Mouse (Mus musculus) heart, adult 9 months (tissue): Measurements from ENCODE around the gene Polr2b.

ENCODE experiments used
- DNase-seq, 2 experiments: peaks; one replicate each; pipeline ENCODE4 v3.0.0; 2022; ENCODE audit warnings: low spot score in 2 of 2

Polr2b gene

DNA sequence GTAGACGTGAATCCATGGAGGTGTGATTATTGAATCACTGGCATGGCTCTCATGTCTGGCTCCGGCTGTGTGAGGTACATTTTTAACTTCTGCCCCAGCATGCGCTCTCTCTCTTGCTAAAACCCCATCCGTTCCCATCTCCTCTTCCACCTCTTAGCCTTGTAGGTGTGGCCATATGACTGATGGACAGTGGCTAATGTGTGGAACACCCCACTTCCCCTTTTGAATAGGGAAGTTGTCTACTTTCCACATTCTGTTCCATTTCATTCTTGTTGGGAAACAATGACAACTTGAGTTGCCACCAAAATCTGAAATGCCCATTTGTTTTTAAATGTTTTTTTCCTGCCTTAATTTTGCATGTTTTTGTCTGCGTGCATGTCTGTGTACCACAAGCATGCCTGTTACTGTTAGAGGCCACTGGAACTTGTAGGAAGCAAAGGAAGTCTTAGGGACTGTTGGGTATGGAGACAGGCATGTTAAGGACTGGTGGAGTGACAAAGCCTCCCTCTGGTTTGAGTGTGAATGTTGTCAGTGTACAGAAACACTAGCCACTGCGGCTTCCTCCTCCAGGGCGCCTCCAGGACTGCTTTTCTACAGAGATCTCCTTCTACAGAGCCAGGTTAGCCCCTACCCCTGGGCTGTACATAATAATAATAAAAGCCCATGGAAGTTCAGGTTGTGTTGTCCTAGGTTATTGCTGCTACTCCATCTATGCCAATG lies 17.0 kb upstream of the Polr2b start:
- peak in 1 of 2 experiments; percentile 13 for DNase-seq

DNA sequence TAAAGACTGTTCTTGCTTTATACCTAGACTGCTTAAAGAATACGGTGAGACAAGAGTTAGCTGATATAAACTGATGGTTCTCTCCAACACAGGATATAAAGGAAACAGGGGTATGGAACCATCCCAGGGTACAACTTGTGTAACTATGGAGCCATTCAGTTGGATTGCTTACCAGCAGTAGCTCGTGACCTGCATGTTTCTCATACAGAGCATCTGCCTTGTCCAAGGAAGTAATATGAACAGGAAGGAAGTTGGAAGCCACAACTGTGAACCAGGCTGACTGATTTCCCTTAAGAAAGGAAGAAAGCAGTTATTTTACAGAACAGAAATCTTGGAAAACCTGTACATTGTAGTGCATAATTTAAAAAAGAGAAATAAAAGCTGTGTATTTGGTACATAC lies 10.5 kb upstream of the Polr2b start:
- no peak for DNase-seq

DNA sequence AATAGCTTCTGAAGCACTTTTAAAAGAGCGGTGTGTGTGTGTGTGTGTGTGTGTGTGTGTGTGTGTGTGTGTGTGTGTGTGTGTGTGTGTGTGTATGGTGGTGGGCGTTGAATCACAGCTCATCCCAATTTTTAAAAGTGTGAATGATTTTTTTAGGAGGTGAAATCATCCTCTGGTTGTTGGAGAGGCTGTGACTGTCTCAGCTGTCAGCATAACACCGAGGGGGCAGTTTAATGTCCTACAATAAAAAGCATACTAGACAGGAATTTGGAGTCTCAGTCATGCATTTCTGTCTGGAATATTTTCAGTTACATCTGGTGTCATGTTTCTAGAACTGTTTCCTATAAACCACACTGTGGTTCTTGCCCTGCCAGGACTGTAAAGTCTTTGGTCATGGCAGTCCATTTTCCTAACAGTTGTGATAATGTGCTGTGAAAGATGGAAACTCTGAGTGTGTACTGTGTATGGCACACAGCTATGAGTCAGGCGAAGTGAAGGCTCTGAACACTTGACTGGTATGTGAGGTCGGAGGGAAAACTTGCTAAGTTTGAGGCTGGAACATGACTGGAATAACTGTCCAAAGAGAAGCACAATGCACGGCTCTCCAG lies 8.5 kb upstream of the Polr2b start:
- no peak for DNase-seq

DNA sequence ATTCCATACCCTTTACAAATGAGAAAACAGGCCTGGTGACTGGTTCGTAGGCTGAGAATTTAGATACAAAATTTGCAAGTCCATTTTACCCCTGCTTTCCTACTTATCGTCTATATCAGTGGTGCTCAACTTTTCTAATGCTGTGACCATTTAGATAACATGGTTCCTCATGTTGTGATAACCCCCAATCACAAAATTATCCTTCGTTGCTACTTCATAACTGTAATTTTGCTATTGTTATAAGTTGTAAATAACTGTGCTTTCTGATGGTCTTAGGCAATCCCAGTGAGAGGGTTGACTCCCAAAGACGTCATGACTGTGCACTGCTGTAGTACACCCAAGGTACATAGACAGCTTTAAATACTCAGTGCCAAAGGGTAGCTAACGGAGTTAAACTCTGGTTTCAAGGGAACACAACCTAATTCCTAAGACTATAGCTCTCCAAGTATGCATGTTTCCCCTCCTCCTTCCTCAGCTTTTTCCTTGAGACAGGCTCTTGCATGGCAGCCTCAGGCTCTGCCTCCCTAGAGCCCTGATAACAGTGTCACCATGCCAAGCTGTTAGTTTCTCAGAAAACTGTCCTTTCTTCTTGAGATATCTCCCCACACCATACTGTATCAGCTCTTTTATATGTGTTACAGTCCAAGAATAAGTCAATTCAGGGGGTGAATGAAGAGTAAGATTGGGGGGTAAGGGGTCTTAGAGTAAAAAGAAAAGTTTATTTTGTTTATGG lies 2.0 kb upstream of the Polr2b start:
- no peak for DNase-seq

DNA sequence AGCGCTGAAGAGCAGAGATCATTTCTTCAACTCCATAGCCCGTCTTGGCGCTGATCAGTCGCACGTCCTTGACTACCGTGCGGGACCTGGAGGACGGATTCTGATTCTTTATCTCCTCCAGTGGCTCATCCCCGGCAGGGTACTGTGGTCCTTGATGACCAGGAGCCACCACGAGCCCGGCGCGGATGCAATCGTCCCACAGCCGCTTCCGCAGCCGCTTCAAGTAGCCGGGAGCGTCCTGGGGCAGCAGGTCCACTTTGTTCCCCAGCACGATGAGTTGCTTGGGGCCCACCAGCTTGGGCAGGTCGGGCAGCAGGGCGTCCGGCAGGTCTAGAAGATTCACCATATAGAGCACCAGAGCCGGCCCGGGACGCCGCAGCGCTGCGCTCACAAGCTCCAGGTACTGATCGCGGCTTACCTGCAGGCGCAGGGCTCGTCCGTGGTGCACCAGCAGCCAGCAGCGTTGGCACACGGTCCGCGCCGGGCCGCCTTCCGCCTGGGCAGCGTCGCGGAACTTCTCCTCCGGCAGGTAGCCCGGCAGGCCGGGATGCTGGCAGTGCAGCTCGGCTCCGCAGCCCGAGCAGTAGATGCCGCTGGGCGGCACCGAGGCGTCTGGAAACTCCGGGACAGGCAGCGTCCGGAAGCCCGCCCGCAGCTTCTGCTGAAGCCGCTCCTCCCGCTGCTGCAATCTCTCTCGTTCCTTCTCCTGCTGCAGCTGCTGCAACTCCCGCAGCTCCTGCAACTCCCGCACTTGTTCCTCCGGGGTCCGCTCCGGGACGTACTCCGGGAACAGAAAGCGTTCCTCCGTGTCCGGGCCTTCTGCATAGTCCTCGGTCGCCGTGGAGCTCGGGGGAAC lies 668 bp upstream of the Polr2b start:
- DNase-seq = no peak

DNA sequence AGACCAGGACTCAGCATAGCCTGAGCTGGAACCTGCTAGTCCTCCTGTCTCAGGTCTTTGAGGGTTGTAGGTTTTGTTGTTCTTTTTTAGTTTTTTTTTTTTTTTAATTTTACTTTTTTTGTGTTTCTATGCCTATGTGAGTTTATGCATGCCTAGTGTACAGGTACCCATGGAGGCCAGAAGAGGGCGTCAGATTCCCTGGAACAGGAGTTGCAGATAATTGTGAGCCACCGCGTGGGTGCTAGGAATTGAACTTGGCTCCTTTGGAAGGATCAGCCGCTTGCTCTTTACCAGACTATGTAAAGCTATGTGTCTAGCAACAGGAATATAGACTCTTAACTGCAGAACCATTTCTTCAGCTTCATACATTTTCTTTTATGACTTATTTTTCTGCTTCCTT lies 4.3 kb downstream of the Polr2b start:
- no peak for DNase-seq

DNA sequence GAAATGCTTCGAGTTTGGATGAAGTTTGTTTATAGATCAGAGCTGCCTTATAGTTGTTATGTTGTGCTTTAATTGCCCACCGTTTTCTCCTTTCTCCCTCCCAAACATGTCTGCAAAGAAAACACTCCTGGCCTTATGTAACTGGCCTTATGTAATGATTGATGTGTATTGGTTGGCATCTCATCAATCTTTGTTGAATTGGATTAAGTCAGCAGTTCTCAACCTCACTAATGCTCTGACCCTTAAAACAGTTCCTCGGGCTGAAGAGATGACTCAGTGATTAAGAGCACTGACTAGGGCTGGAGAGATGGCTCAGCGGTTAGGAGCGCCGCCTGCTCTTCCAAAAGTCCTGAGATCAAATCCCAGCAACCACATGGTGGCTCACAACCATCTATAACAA lies 5.0 kb downstream of the Polr2b start:
- DNase-seq = no peak

DNA sequence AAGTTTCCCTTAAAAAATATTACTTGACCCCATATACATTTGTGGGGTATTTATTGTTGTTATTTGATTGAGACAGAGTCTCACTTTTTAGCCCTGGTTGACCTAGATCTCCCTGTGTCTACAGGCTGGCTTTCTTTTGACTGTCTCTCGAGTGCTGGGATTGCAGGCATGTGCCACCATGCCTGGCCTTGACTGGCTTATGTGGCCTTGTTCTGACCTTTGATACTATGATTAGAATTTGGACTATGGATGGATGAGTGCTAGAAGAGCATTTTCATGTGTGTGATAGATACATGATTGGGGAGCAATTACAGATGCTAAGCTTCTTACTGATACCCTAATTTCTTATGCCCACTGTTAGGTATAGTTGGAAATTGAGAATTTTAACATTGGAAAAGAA lies 15.0 kb downstream of the Polr2b start:
- DNase-seq = no peak

DNA sequence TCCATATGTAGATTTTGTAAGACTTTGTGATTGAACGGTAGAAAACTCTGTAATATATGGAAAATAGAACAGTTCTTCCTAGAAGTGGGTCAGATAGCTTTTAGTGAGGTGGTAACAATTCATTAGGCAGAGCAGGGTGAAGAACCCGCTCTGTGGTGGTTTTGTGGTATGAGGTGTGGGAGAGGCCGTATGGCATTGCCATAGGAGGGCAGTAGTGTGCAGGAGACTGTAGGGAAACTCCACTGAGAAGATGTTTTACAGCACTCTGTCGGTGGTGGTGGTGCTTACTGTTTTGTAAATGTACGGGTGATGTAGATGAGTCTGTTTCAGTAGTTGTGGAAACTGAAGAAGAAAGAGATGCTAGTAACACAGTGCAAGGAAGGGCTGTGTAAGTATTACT lies 20.2 kb downstream of the Polr2b start:
- DNase-seq = no peak

DNA sequence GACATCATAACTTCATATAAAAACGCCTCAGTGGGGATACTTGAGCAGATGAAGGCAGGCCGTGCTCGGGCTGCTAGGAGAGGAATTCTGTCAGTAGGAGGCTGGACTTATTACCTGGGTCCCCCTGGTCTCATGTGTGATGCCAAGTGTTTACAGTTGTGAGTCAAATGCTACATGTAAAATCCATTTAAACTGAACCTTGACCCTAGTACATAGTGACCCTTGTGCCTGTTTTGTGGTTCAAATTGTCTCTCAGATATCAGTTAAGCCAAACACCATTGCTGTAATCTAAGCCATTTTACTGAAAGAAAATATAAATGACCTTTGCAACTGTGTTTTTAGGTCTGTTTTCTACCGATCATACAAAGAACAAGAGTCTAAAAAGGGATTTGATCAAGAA lies 30.1 kb downstream of the Polr2b start:
- no peak for DNase-seq

DNA sequence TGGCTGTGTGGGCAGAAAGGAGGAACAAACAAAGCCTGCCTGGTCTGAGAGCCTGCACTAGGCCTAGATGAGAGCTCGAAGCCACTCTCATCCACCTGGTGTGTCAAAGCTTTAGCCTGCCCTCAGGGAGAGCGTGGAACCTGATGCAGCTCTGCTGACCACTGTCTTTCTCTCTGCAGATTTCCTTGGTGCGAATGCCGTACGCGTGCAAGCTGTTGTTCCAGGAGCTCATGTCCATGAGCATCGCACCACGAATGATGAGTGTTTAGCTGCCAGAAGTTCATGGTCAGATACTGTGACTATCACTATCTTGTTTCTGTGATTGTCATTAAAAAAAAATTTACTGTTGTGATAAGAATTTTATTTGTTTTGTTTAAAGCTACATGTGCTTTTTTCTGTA lies 39.0 kb downstream of the Polr2b start:
- no peak for DNase-seq

DNA sequence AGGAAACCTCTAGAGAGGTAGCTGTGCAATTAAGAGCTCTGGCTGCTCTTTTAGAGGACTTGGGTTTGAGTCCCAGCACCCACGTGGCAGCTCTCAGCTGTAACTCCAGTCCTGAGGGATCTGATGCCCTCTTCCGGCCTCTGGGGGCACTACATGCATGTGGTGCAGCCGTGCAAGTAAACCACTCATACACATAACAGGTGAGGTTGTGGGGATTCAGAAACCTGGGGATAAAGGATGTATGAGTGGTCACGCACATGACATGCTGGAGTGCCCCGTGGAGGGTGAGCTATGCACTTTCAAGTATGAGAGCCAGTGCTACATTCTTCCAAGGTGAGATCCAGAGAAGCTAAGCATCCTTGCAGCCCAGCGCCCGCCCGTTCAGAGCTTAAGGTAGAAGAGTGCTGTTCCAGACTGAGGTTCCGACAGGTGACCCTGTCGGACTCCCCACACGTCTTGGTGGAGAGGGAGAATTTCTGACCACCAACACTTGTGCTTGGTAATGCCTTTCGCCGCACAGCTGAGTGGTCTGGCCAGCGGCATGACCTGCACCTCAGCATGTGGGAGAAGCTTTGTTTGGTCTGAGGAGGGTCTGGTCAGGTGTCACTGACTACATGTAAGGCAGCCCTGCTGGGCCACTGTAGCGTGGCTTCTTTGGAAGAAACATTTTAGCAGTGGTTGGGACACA lies 40.2 kb downstream of the Polr2b start:
- no peak for DNase-seq

DNA sequence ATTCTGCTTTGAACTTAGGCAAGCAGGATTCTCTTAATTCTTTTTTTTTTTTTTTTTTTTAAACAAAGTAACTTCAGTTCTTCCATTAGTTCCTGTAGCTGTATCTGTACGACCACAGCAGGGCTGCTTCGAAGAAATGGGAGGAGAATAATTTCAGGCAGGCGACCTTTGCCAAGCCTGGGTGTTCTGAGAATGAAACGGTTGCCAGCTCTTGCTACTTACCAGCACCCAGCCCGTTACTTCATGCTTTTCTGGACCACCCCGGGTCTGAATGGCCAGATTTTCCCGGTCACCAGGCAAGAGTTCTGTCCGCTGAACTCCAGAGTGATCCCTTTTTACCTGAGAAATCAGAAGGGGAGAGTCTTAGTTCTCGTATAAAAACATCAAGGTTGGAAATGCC lies 41.7 kb downstream of the Polr2b start:
- DNase-seq = no peak

DNA sequence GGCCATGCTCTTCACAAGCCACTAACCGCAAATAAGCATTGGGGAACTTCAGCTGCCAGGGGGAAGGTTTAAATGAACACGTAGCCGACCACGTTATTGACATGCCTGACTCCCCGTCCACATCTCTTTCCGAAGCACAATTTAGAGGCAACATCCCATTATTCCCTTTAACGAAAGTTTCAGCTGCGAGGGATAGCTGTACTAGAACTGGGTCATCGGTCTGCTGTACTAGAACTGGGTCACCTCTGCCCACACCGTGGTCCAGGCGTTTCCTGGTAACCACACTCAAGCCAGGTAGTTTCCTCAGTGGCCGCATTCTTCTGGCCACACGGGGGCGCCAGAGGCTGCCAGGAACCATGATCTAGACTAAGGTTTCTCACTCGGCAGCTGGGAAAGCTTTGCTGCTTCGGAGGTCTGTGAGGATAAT lies 44.4 kb downstream of the Polr2b start:
- DNase-seq = peak; percentile 73 to 85

DNA sequence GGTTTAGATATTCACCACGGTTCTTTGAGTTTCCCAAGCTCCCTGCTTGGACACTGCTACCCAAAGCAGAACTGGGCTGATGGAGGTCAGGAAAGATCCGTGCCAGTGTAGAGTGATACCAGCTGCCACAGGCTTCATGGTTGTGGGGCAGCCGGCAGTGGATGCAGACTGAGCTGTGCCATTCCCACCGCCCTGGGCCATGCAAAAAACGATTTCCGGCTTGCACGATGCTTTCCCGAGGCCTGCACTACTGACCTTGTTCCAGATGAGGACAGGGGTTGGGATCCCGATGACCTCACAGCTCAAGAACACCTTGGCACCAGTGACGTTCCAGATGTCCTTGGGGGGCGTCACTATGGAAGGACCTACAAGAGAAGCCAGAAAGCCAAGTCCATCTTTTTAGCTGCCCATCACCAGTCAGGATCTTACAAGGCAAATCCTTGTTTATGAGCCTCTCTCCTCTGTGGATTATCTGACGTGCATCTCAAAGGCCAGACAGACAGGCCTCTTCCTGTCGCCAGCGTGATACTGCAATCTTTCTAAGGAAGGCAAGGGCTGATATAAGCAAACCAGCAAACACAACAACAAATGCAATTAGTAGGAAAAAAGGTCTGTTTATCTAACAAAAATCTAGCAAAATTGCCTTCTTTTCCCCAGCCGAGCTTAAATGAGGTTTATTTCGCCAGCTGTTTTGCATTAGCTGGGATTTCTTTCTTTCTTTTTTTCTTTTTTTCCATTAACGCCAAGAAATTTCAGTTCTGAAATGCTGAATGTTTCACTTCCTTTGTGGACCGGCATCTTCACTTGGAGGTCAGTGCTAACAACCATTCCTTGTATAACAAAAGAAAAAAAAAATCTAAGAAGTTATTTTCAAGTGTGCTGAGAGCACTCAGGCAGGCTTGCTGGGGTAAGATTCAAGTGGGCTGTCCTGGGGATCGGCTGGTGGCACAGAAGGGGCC lies 45.6 kb downstream of the Polr2b start:
- no peak for DNase-seq

DNA sequence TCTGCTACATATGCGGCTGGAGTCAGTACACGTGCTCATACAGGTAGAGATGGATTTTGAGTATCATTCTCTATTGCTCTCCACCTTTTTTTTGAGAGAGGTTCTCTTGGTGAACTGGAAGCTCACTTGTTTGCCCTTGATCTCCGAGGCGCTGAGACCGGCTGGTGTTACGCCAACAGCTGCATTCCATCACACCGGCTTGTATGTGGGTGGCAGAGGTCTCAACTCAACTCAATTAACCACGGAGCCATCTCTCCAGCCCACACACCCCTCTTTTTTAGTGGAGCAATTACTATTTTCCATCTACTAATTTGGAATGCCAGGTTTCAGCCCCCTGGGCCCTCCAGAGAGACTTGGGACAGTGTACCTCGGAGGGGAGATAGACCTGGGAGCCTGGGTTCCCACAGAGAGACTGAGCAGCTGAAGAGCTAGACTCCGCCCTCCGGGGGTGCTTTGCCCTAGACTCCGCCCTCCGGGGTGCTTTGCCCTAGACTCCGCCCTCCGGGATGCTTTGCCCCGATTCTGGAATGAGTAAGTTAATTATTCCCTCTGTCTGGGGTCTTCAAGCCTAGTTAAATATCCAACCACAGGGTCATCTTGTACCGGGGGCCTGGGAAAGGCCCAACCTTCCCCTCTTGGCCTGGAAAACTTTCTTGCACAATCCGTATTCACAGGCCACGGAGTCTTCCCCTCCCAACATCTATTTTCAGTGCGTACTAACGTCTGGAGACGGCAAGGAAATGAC lies 47.6 kb downstream of the Polr2b start:
- peak; percentile 82 for DNase-seq

DNA sequence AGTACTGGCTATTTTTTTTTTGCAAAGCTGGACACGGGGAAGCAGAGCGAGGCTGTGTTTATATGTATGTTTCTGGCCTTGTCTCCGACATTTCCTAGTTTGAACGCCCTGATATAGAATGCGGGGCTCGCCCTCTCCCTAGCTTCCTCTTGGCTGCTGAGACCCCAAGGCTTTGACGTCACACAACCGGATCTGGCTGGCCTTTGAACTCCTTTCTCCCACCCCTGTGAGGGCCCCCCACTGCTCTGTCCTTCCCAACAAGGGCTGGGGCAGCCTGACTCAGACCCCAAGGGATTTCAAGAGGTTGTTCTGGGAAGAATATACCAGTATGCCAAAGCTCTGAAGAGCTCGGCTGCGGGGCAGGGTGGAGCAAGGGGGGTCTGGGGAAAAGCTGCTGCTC lies 48.4 kb downstream of the Polr2b start:
- DNase-seq = peak; percentile 73 to 78

DNA sequence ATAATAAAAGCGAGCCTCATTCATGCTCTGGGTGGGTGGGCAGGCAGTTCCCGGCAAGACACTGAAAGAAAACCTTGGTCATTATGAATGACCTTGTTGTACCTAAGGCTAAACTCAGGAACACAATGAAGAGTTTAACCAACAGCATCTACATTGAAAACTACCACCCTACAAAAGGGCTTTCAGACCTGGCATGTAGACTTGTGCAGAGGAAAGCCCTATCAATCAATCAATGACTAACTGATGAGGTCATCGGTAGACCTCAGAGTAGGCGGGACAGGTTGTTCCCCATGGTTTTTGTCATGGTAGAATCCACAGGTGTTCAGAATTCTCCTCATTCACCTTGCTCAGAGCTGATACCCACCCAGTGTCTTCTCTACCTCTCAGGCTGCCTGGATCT lies 50.0 kb downstream of the Polr2b start:
- DNase-seq = no peak

DNA sequence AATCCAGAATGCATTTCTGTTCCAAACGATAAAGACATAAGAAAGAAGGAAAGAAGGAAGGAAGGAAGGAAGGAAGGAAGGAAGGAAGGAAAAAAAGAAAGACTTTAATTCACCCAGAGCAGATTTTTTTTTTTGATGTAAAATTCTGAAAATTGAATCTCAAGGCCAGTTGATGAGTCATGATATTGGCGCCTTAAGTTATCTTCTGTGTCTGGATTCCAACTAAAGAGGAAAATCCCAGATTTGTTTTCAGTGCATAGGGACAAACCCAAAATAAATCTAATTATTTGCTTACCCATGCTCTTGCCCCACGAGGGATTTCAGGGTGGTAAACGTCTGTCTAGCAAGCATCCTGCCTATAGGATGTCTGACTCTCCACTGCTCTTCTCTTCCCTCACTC lies 51.1 kb downstream of the Polr2b start:
- no peak for DNase-seq

DNA sequence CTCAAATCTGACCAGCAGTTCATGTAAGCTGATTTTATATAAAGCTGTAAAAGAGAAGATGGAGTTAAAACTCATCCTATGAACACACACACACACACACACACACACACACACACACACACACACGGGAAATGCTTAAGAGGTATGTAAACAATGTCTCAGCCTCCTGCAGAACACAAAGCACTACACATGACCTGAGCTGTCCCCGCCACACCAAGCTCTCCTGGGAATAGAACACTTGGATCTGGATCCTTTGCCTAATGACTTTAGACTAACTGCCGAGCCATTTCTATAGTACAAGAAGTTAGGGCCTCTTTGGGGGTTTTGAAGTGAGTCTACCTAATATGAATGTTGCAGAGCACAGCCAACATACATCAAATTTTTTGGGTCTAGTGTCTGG lies 52.2 kb downstream of the Polr2b start:
- DNase-seq = no peak
